Mouse (Mus musculus) frontal cortex, postnatal 25 days (tissue): ENCODE results near the gene Wdr93.

ENCODE experiments used
- DNase-seq, 2 experiments: peaks; one replicate each; pipeline ENCODE4 v3.0.0; 2022; ENCODE audit warnings: low spot score in 2 of 2

Gene Wdr93

GRCm38 (mm10) chr7:79801391-79801790 lies 58.4 kb downstream of the Wdr93 start:
- DNase-seq: no peak

DNA sequence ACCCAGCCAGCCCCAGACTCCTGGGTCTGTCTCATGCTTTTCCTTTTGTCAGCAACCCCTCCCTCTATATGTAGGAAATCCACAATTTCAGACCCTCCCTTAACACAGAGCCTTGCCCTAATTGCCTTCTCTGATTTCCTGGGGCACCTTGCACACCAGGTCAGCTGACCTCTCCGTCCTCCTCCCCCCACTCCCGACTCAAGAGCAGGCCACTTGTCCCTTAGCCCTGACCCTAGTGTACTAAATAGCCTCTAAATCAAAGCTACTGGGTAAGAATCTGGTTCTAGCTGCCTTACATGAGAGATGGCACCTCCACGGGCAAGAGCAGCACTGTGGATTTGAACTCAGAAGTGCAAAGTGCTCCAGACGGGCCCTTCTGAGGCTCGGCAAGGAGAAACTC lies 59.1 kb downstream of the Wdr93 start:
- no peak for DNase-seq

DNA sequence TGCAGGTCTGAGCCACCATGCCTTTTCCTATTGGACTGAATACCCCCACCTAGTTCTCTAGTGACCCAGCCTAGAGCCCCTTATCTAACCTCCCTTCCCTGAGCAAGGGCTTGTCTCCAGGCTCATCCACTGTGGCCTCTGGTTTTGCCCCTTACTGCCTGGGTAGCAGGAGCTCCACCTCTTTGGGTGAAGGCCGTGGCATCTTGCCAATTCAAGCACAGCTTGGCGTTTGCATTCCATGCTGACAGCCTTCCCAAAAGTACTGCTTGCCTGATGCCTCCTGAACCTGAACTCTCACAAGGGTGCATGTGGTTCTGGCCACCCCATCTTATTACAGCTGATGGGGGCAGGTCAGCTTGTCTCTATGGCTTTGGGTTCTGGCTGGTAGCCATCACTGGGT lies 60.9 kb downstream of the Wdr93 start:
- DNase-seq: no peak

DNA sequence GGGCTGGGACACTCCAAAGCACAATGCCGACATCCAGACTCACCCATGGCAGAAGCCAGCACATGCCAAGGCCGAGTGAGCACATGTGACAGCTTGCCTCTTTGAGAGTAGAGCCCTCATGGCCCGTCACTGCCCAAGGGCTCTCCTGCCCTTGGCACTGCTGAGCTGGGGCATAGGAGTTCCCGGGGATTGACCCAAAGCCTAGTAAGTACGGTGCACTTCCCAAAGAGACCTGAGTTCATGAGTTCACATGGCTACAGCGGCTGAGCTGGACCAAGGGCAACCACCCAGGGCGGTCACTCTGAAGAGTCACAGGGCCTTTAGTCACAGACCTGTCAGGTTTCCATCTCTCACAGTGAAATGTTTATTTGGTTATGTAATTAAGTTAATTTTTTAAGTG lies 65.6 kb downstream of the Wdr93 start:
- DNase-seq: no peak

DNA sequence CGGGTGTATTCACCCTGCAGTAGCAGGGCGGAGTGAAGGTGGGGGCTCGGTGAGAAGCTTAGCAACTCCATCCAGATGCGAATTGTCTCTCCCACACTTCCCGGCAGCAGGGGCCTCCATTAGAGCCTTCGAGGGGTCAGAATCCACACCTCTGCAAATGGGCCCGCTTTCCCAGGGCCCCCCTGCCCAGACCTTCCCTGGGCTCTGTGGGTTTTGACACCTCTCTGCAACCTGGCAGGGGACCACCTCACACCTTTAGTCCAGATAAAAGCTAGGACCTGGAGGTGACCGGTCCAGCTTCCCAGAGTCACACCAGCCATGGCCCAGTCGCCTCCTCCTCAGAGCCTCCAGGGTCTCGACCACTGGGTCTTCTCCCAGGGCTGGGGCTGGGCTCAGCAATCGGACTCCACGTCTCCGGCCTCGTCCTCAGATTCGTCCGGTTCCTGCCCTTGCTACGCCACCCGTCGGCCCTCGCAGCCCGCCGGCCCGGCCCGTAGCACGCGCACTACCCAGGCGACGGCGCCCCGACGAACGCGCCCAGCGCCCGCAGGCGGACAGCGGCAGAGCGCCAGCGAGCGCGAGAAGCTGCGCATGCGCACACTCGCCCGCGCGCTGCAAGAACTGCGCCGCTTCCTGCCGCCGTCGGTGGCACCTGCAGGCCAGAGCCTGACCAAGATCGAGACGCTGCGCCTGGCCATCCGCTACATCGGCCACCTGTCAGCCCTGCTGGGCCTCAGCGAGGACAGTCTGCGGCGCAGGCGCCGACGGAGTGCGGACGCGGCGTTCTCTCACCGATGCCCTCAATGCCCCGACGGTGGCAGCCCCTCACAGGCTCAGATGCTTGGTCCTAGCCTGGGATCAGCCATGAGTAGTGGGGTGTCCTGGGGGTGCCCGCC lies 67.9 kb downstream of the Wdr93 start, which contains the start of gene Mesp2:
Mesp2 (plus strand) TSS at position 117 of the 896 bp plus-strand sequence.
- DNase-seq: peak; percentile 42 to 53

- DNase-seq: no peak
These were observed 70.4 kb downstream of the Wdr93 start for GRCm38 (mm10) chr7:79813409-79813808.

DNA sequence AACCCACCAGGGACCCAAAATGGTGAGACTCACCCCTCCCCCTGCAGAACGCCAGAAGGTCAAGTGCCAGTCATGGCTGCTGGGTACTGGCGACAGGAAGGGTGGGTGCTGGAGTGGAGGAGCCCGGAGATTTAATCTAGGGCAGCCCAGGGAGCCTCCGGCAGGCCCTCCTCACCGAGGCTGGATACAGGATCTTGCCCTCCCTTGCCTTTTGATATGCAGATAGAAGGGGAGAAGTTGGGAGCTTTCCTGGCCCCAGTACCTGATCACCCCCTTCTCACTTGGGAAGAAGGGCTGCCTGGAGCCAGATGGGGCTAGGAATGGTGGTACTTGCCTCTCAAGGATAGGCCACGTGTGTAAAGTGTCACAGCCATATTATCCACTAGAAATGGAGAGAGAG lies 75.4 kb downstream of the Wdr93 start:
- no peak for DNase-seq

DNA sequence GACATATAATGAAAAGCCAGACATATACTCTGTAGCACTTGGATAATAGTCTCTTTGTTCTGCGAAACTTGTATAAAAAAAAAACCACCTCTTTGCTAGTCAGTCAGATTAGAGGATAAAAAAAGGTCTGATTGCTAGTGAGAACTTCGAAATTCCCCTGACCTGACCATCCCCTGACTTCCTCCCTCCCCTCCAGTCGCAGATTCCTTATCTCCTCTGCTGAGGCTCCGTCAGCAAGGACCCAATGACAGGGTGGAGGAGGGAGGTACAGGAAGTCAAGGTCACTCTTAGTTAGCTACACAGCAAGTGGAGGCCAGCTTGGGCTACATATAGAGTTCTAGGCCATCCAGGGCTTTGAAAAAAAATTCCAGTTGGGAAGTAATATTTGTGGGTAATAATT lies 76.6 kb downstream of the Wdr93 start:
- no peak for DNase-seq

- no peak for DNase-seq
These were observed 77.0 kb downstream of the Wdr93 start for GRCm38 (mm10) chr7:79819996-79820395.

DNA sequence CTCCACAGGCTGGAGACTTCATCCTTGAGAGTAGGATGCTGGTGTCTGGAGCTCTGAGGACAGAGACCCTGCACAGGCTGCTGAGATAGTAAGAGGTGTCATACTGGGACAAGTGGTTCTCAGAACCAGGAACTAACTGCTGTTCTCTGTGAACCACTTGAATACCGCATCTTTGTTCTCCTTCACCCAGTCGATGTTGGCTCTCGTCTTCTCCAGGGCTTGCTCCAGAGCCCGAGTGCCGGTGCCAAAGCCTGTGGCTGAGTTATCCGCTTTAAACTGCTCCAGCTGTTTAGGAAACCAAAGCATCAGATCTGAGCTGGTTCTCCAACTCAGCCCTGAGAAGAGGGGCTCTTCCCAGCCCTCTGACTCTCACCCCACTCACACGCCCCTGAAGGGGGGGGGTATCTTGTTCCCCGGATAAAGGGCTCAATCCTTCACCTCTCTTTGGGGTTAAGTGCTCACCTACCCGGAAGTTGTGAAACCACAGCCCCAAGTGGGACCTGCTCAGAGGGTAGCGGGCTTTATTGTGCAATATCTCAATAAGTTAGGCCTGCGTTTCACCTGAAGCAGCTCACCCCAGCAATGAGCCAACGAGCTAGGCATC lies 79.2 kb downstream of the Wdr93 start:
- no peak for DNase-seq

DNA sequence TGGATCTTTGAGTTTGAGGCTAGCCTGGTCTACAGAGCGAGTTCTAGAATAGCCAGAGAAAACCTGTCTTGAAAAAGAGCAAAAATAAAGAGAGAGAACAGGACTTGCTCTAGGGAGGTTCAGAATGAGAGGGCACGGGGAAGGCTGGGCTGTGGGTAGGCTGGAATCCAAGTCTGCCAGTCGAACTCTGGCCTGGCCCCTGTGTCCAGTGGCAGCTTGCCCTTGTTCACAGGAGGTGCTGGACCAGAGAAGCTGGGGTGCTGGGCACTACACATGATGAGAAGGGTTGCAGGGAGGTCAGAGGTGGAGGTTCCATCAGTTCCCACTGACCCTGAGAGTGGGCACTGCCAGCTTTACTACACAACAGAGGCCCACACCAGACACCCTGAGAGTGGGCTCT lies 85.4 kb downstream of the Wdr93 start:
- no peak for DNase-seq

DNA sequence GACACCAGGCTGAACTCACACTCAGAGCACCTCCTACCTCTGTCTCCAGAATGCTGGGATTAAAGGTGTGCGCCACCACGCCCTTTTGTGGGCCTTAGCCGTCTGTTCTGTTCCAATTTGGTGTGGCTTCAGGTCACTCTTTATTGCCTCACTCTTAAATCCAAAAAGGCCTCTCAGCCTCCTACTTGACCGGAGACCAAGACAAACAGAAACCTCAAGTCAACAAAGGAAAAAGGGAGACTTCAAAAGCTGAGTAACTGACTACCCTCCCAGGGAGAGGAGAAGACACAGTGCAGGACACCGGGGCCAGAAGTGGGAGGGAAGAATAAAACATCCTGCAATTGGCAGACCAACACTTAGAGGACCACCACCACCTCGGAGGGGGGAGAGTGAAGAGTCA lies 88.2 kb downstream of the Wdr93 start:
- no peak for DNase-seq

GRCm38 (mm10) chr7:79831585-79831984 lies 88.6 kb downstream of the Wdr93 start:
- DNase-seq: no peak

- DNase-seq: no peak
These were observed 90.0 kb downstream of the Wdr93 start for GRCm38 (mm10) chr7:79832980-79833379.

DNA sequence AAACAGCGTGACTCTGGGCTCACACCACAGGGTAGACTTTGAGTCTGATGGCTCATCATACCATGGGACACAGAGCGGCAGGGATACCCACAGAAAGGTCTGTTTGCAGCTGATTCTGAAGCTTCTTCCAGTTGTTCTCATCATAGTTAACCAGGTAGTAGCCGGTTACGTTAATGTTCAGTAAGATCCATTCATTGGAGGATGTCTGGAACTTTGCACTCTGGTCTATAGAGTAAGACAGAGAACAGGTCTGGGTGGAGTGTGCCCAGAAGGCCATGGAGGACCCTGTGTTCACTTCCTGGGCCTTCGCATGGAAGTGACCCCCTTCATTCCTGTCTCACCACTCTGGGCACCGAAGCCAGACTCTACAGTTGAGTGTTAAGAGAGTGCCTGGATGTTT lies 92.2 kb downstream of the Wdr93 start:
- DNase-seq: no peak
